Mouse (Mus musculus) stomach, embryonic 16.5 days (tissue): ENCODE results near the gene Parvb. TPM values are rescaled to one million over a fixed set of nuclear protein-coding genes. Genes with fewer than 3 reads are reported as not detected.

Source experiments
- ATAC-seq: fragments of 200-750 bp; cut with Nextera tagmentation; 2 replicates; pipeline ENCODE4 v1.8.0; 2017; ENCODE audit warnings: moderate number of reproducible peaks, moderate TSS enrichment; ENCODE audit not compliant: insufficient read depth, low FRiP score
- H3K27ac ChIP-seq: fragments of 300-500 bp; sonication (generic); 2 replicates; pipeline ENCODE4 v1.5.1; 2014; ENCODE audit warnings: low read length
- H3K27me3 ChIP-seq: fragments of 300-500 bp; sonication (generic); 2 replicates; pipeline ENCODE4 v1.6.1; 2014; ENCODE audit warnings: low read length, control low read depth, mixed read lengths; ENCODE audit not compliant: control insufficient read depth, insufficient read depth
- H3K36me3 ChIP-seq: fragments of 300-500 bp; sonication (generic); 2 replicates; pipeline ENCODE4 v1.6.1; 2014; ENCODE audit warnings: low read length; ENCODE audit not compliant: control insufficient read depth, insufficient read depth
- H3K4me1 ChIP-seq: fragments of 300-500 bp; sonication (generic); 2 replicates; pipeline ENCODE4 v1.6.1; 2014; ENCODE audit warnings: low read length, control low read depth, mixed read lengths; ENCODE audit not compliant: control insufficient read depth, insufficient read depth
- H3K4me2 ChIP-seq: fragments of 300-500 bp; sonication (generic); 2 replicates; pipeline ENCODE4 v1.6.1; 2014; ENCODE audit warnings: low read depth, low read length, mixed read lengths
- H3K4me3 ChIP-seq: fragments of 300-500 bp; sonication (generic); replicated peaks from 2 replicates; pipeline ENCODE4 v1.5.1; 2014; ENCODE audit warnings: mild to moderate bottlenecking, low read length
- H3K9ac ChIP-seq: fragments of 300-500 bp; sonication (generic); 2 replicates; pipeline ENCODE4 v1.6.1; 2014; ENCODE audit warnings: low read length
- H3K9me3 ChIP-seq: fragments of 300-500 bp; sonication (generic); replicated peaks from 2 replicates; pipeline ENCODE4 v1.6.1; 2016; ENCODE audit warnings: low read length, control low read depth; ENCODE audit not compliant: control insufficient read depth
- whole genome bisulfite sequencing: fragments of 180-500 bp; shearing (Covaris S2); extraction: QIAGEN DNeasy Blood & Tissue Kit; methylation state at CpG from one replicate; pipeline ENCODE4 v1.1.7; 2014; 5-methylcytosine and 5-hydroxymethylcytosine counted together
- polyA plus RNA-seq: library from polyadenylated mRNA; unstranded; fragments of >200 nt; fragmentation: Nextera tagmentation; extraction: Ambion mirVana; gene quantifications from 2 replicates; pipeline ENCODE4 v1.2.1, GENCODE M21; 2015

Gene Parvb
- polyA plus RNA-seq, 1 experiment from 2014 or later, result 3.2 TPM

DNA sequence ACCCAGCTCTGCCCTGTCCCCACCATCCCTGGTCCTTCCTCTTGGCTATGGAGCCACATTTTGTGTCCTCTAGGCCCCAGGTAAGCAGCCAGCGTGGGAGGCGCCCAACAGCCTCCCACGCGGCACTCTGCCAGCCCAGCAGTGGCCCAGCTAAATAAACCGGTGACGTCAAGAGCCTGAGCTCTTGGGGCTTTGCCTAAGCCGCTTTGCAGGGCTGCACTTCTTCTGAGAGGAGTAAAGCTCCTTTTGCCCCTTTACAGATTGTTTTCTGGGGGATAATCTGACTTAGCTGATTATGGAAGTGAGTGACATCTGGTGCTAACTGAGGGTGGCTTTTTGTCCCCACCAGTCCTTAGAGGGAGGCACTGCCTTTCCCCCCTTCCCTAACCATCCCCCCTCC lies 69.2 kb downstream of the Parvb start:
- ATAC-seq, result peak; percentile 64; the same call in 1 of the 2 replicates
- Histone ChIP-seq H3K27ac (peak overlapping the region; percentile 36), H3K27me3 (no peaks in the 10 kb centered on the region)

DNA sequence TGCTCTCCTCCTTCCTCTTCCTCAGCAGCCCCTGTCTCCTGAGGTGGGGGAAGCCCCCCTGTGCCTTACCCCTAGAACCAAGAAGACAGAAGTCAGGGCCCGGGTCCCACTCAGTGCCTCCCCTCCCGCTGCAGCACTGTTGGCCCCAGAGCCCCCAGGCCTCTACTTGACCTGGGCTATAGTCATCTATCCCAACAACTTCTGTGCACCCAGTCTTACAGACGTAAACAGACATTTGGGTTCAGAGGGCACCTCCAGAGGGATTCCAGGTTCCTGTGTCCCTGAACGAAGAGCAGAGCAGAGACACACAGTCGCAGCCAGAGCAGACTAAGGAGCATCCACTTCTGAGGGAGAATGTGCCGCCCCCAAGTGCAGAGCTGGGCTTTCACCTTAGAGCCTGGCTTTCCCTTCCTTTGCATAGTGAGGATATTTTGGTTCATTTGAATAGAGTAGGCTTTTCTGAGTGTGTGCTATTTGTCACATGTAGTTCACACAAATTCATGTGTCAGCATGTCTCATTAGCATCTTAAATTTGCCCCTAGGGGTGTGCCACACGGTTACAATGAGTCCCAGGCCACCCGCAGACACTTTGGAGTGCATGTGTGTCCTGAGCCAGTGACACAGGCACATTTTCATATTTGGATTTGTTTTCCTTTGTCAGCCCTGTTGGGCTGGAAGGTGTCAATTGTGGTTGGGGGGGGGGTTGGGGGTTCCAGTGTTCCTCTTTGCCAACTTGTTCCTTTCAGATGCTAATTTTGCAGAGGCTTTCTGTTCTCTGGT lies 70.0 kb downstream of the Parvb start:
- Histone ChIP-seq H3K4me2 (no peak overlapping the region), H3K9me3 (no peaks in the 10 kb centered on the region), H3K27me3 (no peaks in the 10 kb centered on the region), H3K4me3 (no peak overlapping the region), H3K27ac (peak overlapping the region; percentile 36; the same call in 1 of the 2 replicates), H3K4me1 (peaks cover 36% of the 10 kb centered on the region), H3K9ac (0 out of 2 replicates have a peak overlapping the region, but pooled peaks have one; percentile 36), H3K36me3 (no peaks in the 10 kb centered on the region)
- 56% methylated on average over 8 of the region's 8 CpGs for WGBS
- ATAC-seq, result no peak

More for the DNA sequence above, 69.2 kb downstream of the Parvb start:
- Histone ChIP-seq H3K4me3 (no peak overlapping the region), H3K4me2 (no peak overlapping the region), H3K9ac (peak overlapping the region; percentile 36; the same call in 1 of the 2 replicates), H3K36me3 (no peaks in the 10 kb centered on the region), H3K4me1 (peaks cover 36% of the 10 kb centered on the region), H3K9me3 (no peaks in the 10 kb centered on the region)
- WGBS, result 8% methylated on average over 7 of the region's 7 CpGs

DNA sequence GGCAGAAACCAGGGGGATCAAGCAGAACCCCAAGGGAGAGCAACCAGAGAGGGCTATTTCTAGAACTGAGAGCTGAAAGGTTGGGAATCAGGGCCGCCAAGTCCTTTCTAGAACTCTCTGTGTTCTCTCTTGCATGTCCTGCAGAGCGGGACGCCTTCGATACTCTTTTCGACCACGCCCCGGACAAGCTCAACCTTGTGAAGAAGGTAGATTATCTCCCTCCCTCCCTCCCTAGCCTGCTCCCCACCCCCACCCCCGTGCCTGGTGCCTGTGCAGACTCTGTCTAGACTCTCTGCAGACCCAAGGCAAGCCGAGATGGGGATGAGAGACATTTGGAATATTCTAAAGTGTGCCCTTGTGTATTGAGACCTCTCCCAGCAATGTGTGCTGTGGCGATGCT lies 71.4 kb downstream of the Parvb start:
- H3K27me3 ChIP-seq, result no peaks in the 10 kb centered on the region
- H3K4me2 ChIP-seq, result no peak overlapping the region
- no peaks in the 10 kb centered on the region for H3K36me3 ChIP-seq
- no peak for ATAC-seq
- no peak overlapping the region for H3K9ac ChIP-seq
- H3K4me1 ChIP-seq, result peaks cover 35% of the 10 kb centered on the region
- no peak overlapping the region for H3K27ac ChIP-seq
- WGBS, result 66% methylated on average over 10 of the region's 10 CpGs
- H3K4me3 ChIP-seq, result no peak overlapping the region
- H3K9me3 ChIP-seq, result no peaks in the 10 kb centered on the region

- H3K27ac ChIP-seq, result no peak overlapping the region
- peaks cover 22% of the 10 kb centered on the region for H3K4me1 ChIP-seq
- ATAC-seq, result no peak
- no peaks in the 10 kb centered on the region for H3K36me3 ChIP-seq
- no peak overlapping the region for H3K4me3 ChIP-seq
- H3K4me2 ChIP-seq, result no peak overlapping the region
- H3K27me3 ChIP-seq, result no peaks in the 10 kb centered on the region
- WGBS, result 63% methylated on average over 10 of the region's 10 CpGs
- H3K9ac ChIP-seq, result no peak overlapping the region
- H3K9me3 ChIP-seq, result no peaks in the 10 kb centered on the region
These were observed 73.5 kb downstream of the Parvb start for GRCm38 (mm10) chr15:84305333-84305732.

DNA sequence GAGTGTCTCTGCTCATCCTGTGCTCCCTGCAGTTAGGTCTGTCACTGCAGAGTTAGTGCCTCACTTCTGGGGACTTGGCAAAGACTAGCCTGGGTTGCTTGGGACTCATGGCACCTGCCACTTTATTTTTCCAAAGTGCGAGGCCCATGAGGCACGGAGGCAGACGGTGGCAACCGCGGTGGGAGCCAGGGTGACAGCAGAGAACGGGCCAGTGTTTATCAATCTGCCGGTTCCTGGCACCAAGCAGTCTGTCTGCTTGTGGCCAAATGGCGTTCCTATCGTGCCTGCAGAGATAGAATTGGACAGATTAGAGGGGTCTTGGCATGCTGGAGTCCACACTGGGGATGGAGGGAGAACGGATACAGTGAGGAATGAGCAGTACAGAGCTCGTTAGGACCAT lies 78.4 kb downstream of the Parvb start:
- Histone ChIP-seq H3K9ac (no peak overlapping the region; the same call in 1 of the 2 replicates), H3K27me3 (no peaks in the 10 kb centered on the region; the same call in 1 of the 2 replicates), H3K27ac (no peak overlapping the region), H3K4me1 (peaks cover 30% of the 10 kb centered on the region), H3K9me3 (no peaks in the 10 kb centered on the region), H3K4me3 (no peak overlapping the region), H3K4me2 (no peak overlapping the region), H3K36me3 (no peaks in the 10 kb centered on the region)
- ATAC-seq, result no peak
- WGBS, result 53% methylated on average over 11 of the region's 11 CpGs

DNA sequence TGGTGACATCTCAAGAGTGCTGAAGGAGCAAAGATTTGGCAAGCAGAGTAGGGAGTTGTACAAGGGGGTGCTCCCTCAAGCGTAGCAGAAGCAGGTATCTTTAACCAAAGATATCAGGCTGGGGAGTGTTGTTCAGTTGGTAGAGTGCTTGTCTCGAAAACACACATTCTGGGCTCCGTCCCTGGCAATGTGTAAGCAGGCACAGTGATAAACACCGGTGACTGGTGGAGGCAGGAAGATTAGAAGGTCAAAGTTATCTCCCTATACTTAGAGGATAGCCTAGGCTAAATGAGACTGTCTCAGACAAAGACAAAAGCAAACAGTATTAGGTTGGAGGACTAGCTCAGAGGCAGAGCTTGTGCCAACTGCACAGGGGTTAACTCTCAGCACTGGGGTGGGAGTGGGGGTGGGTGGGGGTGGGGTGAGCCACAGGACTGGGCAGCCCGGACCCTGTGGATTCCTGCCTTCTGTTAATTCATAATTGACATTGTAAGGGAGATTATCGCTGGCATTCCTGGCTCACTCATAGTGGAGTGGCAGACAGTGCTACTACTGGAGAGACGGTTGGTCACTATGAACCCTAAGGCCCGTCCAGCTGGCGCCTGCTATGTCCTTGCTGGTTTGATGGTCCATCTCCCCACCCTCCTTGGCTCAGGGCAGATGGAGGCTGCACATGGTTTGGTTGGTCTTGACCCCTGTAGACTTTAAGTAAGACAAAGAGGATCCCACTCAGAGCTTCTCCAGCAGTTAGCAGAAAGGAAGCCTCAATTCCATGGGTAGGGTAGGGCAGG lies 79.6 kb downstream of the Parvb start:
- H3K4me2 ChIP-seq, result no peak overlapping the region
- 67% methylated on average over 9 of the region's 9 CpGs for WGBS
- no peaks in the 10 kb centered on the region for H3K9me3 ChIP-seq
- peaks cover 31% of the 10 kb centered on the region for H3K4me1 ChIP-seq
- no peak overlapping the region for H3K27ac ChIP-seq
- H3K27me3 ChIP-seq, result no peaks in the 10 kb centered on the region; the same call in 1 of the 2 replicates
- no peak for ATAC-seq
- no peaks in the 10 kb centered on the region for H3K36me3 ChIP-seq
- H3K4me3 ChIP-seq, result no peak overlapping the region
- no peak overlapping the region for H3K9ac ChIP-seq

DNA sequence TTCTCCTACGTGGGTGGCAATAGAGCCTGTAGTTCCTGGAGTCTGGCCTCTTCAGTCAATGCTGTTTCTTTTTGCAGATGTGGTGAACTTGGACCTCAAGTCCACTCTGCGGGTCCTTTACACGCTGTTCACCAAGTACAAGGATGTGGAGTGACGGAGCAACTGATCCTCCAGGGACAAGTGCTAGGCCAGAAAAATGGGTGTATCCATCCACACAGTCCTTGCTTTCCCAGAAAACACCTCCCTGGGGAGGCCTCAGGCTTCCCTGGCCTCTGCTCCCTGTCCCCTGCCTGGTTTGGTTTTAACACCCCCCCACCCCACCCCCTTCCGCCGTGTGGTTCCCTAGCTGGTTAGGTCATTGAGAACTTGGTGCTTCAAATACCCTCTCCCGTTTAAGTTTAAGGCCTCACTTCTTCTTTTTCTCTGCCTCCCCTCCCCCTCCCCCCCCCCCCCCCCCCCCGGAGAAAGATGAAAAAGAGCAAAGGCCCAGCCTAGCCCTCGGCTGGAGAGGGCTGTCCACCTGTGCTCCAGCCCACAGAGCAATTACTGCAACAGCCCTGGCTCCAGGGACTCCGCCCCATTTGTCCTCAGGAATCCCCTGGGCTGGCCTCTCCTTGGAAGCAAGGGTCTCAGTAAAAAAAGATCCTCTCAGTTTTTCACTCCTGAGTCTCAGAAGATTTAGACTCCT lies 81.2 kb downstream of the Parvb start:
- 0 out of 2 replicates have a peak overlapping the region, but pooled peaks have one; percentile 12 for H3K27ac ChIP-seq
- H3K36me3 ChIP-seq, result no peaks in the 10 kb centered on the region
- no peaks in the 10 kb centered on the region; the same call in 1 of the 2 replicates for H3K27me3 ChIP-seq
- no peaks in the 10 kb centered on the region for H3K9me3 ChIP-seq
- no peak overlapping the region for H3K4me3 ChIP-seq
- H3K9ac ChIP-seq, result no peak overlapping the region
- ATAC-seq, result no peak
- 55% methylated on average over 9 of the region's 10 CpGs for WGBS
- H3K4me2 ChIP-seq, result no peak overlapping the region
- H3K4me1 ChIP-seq, result peaks cover 31% of the 10 kb centered on the region

GRCm38 (mm10) chr15:84313566-84313878 lies 81.7 kb downstream of the Parvb start:
- Histone ChIP-seq H3K4me3 (no peak overlapping the region), H3K4me1 (peaks cover 31% of the 10 kb centered on the region), H3K27ac (peak overlapping the region; percentile 12; the same call in 1 of the 2 replicates), H3K9ac (no peak overlapping the region), H3K4me2 (no peak overlapping the region), H3K9me3 (no peaks in the 10 kb centered on the region), H3K27me3 (no peaks in the 10 kb centered on the region; the same call in 1 of the 2 replicates), H3K36me3 (no peaks in the 10 kb centered on the region)
- peak; percentile 33; the same call in 1 of the 2 replicates for ATAC-seq
- WGBS, result 29% methylated on average over 9 of the region's 9 CpGs
